Mouse (Mus musculus) stomach, postnatal 0 days (tissue): ENCODE results near the gene Slc16a5.

Source experiments
- CTCF ChIP-seq: IDR thresholded peaks from 2 replicates; pipeline ENCODE4 v1.5.1; 2016; ENCODE audit warnings: antibody characterized with exemption, low read depth, mild to moderate bottlenecking, moderate library complexity
- EP300 ChIP-seq: optimal IDR thresholded peaks from 2 replicates; pipeline ENCODE3; 2016; ENCODE audit warnings: antibody characterized with exemption

- TF ChIP-seq CTCF, result no peak
- TF ChIP-seq EP300, result no peak
Measured at GRCm38 (mm10) chr11:115516942-115517341, 54.7 kb downstream of the Slc16a5 start.
